Mouse (Mus musculus) lung, adult 2 months (tissue): Measurements from ENCODE around the gene Rgs3.

Experiments
- CTCF ChIP-seq: fragments of 200-500 bp; IDR thresholded peaks from 2 replicates; pipeline ENCODE4 v1.5.1; 2011; ENCODE audit warnings: mild to moderate bottlenecking, low read length, control low read depth; ENCODE audit not compliant: insufficient read depth
- POLR2A ChIP-seq: fragments of 200-500 bp; IDR thresholded peaks from 2 replicates; pipeline ENCODE4 v1.6.1; 2011; ENCODE audit warnings: low read depth, mild to moderate bottlenecking, control low read depth, low read length, borderline replicate concordance; ENCODE audit errors: extremely low read depth

DNA sequence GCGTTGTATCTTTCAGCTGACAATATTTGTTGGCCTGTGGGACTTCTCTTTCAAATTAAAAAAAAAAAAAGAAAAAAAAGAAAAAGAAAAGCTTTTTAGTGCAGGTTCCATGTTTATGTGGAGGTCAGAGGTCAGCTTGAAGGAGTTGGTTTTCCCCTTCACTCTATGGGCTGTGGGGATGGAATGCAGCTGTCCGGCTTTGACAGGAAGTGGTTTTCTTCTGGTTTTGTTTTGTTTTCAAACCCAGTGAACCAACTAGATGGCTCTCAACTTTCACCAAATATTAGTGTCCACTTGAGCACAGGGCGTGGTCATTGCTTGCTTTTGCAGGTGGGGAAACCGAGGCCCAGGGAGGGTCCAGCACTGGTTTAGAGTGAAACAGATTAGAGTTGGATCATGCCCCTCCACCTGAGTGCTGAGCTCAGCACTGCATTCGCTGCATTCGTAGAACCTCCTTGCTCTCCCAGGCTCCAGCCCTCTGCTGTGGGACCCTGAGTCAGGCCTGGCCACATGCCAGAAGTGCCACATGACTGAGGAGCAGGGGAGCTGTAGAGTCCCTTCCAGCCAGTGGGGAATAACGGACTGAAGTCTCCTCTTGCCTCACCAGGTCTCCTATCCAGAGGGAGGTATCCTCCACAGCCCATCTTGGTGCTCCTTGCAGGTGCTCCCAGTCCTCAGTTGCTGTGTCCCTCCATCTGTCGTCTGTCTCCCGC lies 178.5 kb downstream of the Rgs3 start:
- TF ChIP-seq CTCF, result no peak
- TF ChIP-seq POLR2A, result no peak
